In genomic region chr11:98313790-98314323, GRCm38 (mm10) we compare ENCODE assay signal across 9 mouse cellular contexts. TPM values are rescaled to one million over a fixed set of nuclear protein-coding genes. Genes with fewer than 3 reads are reported as not detected.
A peak's percentile ranks its signal among the peaks of the same experiment; 100 is the strongest.
DNase-seq lines count a peak whose midpoint lies in the region; TF ChIP-seq lines count a peak whose summit lies in the region.
"Had no signal": no experiment of that assay in that cellular context is flagged by ENCODE, and none has a peak within 500 bp of the region (broad histone marks: within the 10 kb centered on the region; RNA-seq: fewer than 3 reads in every experiment).

No protein-coding gene starts in this region.

- H3K27me3 ChIP-seq in heart, embryonic 10.5 days (ENCODE audit: insufficient read depth, poor library complexity, severe bottlenecking), result peaks cover 91% of the 10 kb centered on the region

- H3K4me1 ChIP-seq in heart, embryonic 10.5 days, result 0 out of 2 replicates have a peak, but pooled peaks cover 3% of the 10 kb centered on the region

- H3K9me3 ChIP-seq in heart, embryonic 10.5 days, result no peaks in the 10 kb centered on the region

- H3K27ac ChIP-seq in heart, embryonic 10.5 days, result no peak overlapping the region
- H3K27ac ChIP-seq in left cerebral cortex, adult 2 months, result peak overlapping the region; percentile 65; the same call in 1 of the 2 replicates

- 1% methylated on average over 26 of the region's 26 CpGs for WGBS in heart, embryonic 10.5 days

- peak overlapping the region; percentile 29; the same call in 1 of the 2 replicates for H3K4me3 ChIP-seq in heart, embryonic 10.5 days
- H3K4me3 ChIP-seq in left cerebral cortex, adult 2 months, result 0 out of 2 replicates have a peak overlapping the region, but pooled peaks have one; percentile 11

- intact Hi-C loops in heart, postnatal 25 days (cut with DNase I), result no loop called here
- intact Hi-C loops in left cerebral cortex, adult 2 months (cut with DNase I), result no loop called here

- 0 out of 2 replicates have a peak, but pooled peaks cover 2% of the 10 kb centered on the region for H3K36me3 ChIP-seq in heart, embryonic 10.5 days

- no peak for TF ChIP-seq CTCF in left cerebral cortex, adult 2 months (IDR thresholded peaks at IDR 0.05)

- no peak for DNase-seq in heart, embryonic 10.5 days (ENCODE audit: low spot score)
- no peak for DNase-seq in heart, postnatal 25 days (ENCODE audit: low spot score)
- DNase-seq in ZHBTc4 (ENCODE audit: low read depth, low spot score), result peak; percentile 77
- DNase-seq in embryo, embryonic 9.5 days (ENCODE audit: extremely low spot score), result peak; percentile 76
- DNase-seq in heart, postnatal 4 days, result peak; percentile 83
- DNase-seq in left cerebral cortex, adult 2 months (ENCODE audit: extremely low spot score in 1 of 2, low spot score in 2 of 2), result peak in 1 of 2 experiments; percentile 65
- peak; percentile 39 for DNase-seq in naive thymus-derived CD4-positive, alpha-beta T cell, adult 2 months (ENCODE audit: low read depth)
- no peak for DNase-seq in natural killer cell, adult 2 months (ENCODE audit: low spot score in 2 of 2)

RNA-seq across cellular contexts. Expression of gene Neurod2, which starts 15.6 kb away (rescaled TPM):
- polyA plus RNA-seq in heart, embryonic 10.5 days (2016; fragmentation: Nextera tagmentation; extraction: Ambion mirVana), result not detected in 2 replicates
- total RNA-seq in heart, postnatal 25 days (2021), result not detected
- total RNA-seq in heart, postnatal 4 days (2021), result not detected
- 10 to 100 TPM; 70.2 to 76.3 TPM for total RNA-seq in left cerebral cortex, adult 2 months (2021)
- total RNA-seq: liver, adult 2 months had no signal
- polyA plus RNA-seq: liver, adult 2 months had no signal

RNA-seq across cellular contexts. Expression of gene Ppp1r1b, which starts 34.3 kb away (rescaled TPM):
- polyA plus RNA-seq in heart, embryonic 10.5 days (2016; fragmentation: Nextera tagmentation; extraction: Ambion mirVana), result 8.1 and 20.1 TPM in 2 replicates
- total RNA-seq in heart, postnatal 25 days (2021), result 1 to 10 TPM; 5.3 to 5.8 TPM
- 10 to 100 TPM; 19.1 to 21.2 TPM for total RNA-seq in heart, postnatal 4 days (2021)
- total RNA-seq in left cerebral cortex, adult 2 months (2021), result 100 to 1,000 TPM; 146 to 208 TPM

RNA-seq across cellular contexts. Expression of gene Stard3, which starts 44.3 kb away (rescaled TPM):
- polyA plus RNA-seq in heart, embryonic 10.5 days (2016; fragmentation: Nextera tagmentation; extraction: Ambion mirVana), result 51.0 and 53.0 TPM in 2 replicates
- 10 to 100 TPM; 19.7 to 24.9 TPM for total RNA-seq in heart, postnatal 25 days (2021)
- total RNA-seq in heart, postnatal 4 days (2021), result 10 to 100 TPM; 21.3 to 21.8 TPM
- 10 to 100 TPM; 35.7 to 42.4 TPM for total RNA-seq in left cerebral cortex, adult 2 months (2021)

Comparison
In these comparisons a context has a peak if more than half of its experiments do, and no peak if none do; other contexts are left out.
1. DNase-seq: peak in ZHBTc4 (single experiment), embryo, embryonic 9.5 days (single experiment), heart, postnatal 4 days (single experiment) and naive thymus-derived CD4-positive, alpha-beta T cell, adult 2 months (single experiment); none in heart, embryonic 10.5 days (single experiment), heart, postnatal 25 days (single experiment) and natural killer cell, adult 2 months (0 of 2).
2. RNA of gene Neurod2, which starts 15.6 kb away (total RNA-seq): 70.2 to 76.3 TPM in left cerebral cortex, adult 2 months; not detected in heart, postnatal 25 days and not detected in heart, postnatal 4 days; every median in the first group is over 10 times any median in the second.
3. RNA of gene Ppp1r1b, which starts 34.3 kb away (total RNA-seq): 146 to 208 TPM in left cerebral cortex, adult 2 months; 19.1 to 21.2 TPM in heart, postnatal 4 days and 5.3 to 5.8 TPM in heart, postnatal 25 days; every median in the first group is over 4 times any median in the second.